Mouse (Mus musculus) Muller cell, postnatal 12 days (primary cell): Measurements from ENCODE around the gene Ch25h.

Source experiments
- DNase-seq: peaks from one replicate; pipeline ENCODE4 v3.0.0-alpha.2; 2015; ENCODE audit errors: inconsistent ontology term

Gene Ch25h

GRCm38 (mm10) chr19:34468794-34469193, 6.2 kb downstream of the Ch25h start:
- DNase-seq: no peak

- no peak for DNase-seq
Observed at GRCm38 (mm10) chr19:34468216-34468615, 6.7 kb downstream of the Ch25h start.

GRCm38 (mm10) chr19:34464453-34464852, 10.5 kb downstream of the Ch25h start:
- DNase-seq: no peak

GRCm38 (mm10) chr19:34461451-34462019, 13.4 kb downstream of the Ch25h start:
- DNase-seq: no peak

- no peak for DNase-seq
Observed at GRCm38 (mm10) chr19:34450784-34451370, 24.1 kb downstream of the Ch25h start.

- DNase-seq: no peak
Observed at GRCm38 (mm10) chr19:34448851-34449250, 26.1 kb downstream of the Ch25h start.

- peak; percentile 34 for DNase-seq
Observed at GRCm38 (mm10) chr19:34445410-34446012, 29.5 kb downstream of the Ch25h start.

GRCm38 (mm10) chr19:34444785-34445184, 30.2 kb downstream of the Ch25h start:
- DNase-seq: no peak

- peak; percentile 37 for DNase-seq
Observed at GRCm38 (mm10) chr19:34441979-34442378, 33.0 kb downstream of the Ch25h start.

GRCm38 (mm10) chr19:34435197-34435611, 39.8 kb downstream of the Ch25h start:
- DNase-seq: peak; percentile 60

GRCm38 (mm10) chr19:34431314-34431713, 43.6 kb downstream of the Ch25h start:
- DNase-seq: no peak

GRCm38 (mm10) chr19:34423783-34424335, 51.1 kb downstream of the Ch25h start:
- DNase-seq: peak; percentile 76
